Mouse (Mus musculus) embryonic facial prominence, embryonic 14.5 days (tissue): ENCODE data around the gene B830017H08Rik. TPM values are rescaled to one million over a fixed set of nuclear protein-coding genes. Genes with fewer than 3 reads are reported as not detected.

Experiments used
- ATAC-seq: fragments of 200-750 bp; cut with Nextera tagmentation; 2 replicates; pipeline ENCODE4 v1.8.0; 2017; ENCODE audit warnings: low read depth, moderate number of reproducible peaks, moderate TSS enrichment
- DNase-seq: peaks from one replicate; pipeline ENCODE4 v3.0.0-alpha.2; 2015; ENCODE audit warnings: low spot score
- H3K27ac ChIP-seq: fragments of 300-500 bp; sonication (generic); replicated peaks from 2 replicates; pipeline ENCODE4 v1.5.1; 2014; ENCODE audit warnings: low read depth, mild to moderate bottlenecking, low read length, moderate library complexity
- H3K27me3 ChIP-seq: fragments of 300-500 bp; sonication (generic); replicated peaks from 2 replicates; pipeline ENCODE4 v1.6.1; 2014; ENCODE audit warnings: low read length; ENCODE audit not compliant: control insufficient read depth, insufficient read depth
- H3K36me3 ChIP-seq: fragments of 300-500 bp; sonication (generic); 2 replicates; pipeline ENCODE4 v1.6.1; 2014; ENCODE audit warnings: low read length, mixed read lengths; ENCODE audit not compliant: control insufficient read depth, insufficient read depth
- H3K4me1 ChIP-seq: fragments of 300-500 bp; sonication (generic); 2 replicates; pipeline ENCODE4 v1.6.1; 2014; ENCODE audit warnings: antibody characterized with exemption, low read length; ENCODE audit not compliant: control insufficient read depth, insufficient read depth
- H3K4me2 ChIP-seq: fragments of 300-500 bp; sonication (generic); 2 replicates; pipeline ENCODE4 v1.6.1; 2014; ENCODE audit warnings: low read depth, mild to moderate bottlenecking, low read length, moderate library complexity, mixed read lengths
- H3K4me3 ChIP-seq: fragments of 300-500 bp; sonication (generic); 2 replicates; pipeline ENCODE4 v1.5.1; 2014; ENCODE audit warnings: low read depth, mild to moderate bottlenecking, low read length
- H3K9ac ChIP-seq: fragments of 300-500 bp; sonication (generic); 2 replicates; pipeline ENCODE4 v1.6.1; 2014; ENCODE audit warnings: low read depth, mild to moderate bottlenecking, low read length, moderate library complexity, mixed read lengths
- H3K9me3 ChIP-seq: fragments of 300-500 bp; sonication (generic); 2 replicates; pipeline ENCODE4 v1.6.1; 2016; ENCODE audit warnings: low read length; ENCODE audit not compliant: control insufficient read depth
- WGBS: fragments of 180-500 bp; shearing (Covaris S2); extraction: QIAGEN DNeasy Blood & Tissue Kit; methylation state at CpG from one replicate; pipeline ENCODE4 v1.1.7; 2014; 5-methylcytosine and 5-hydroxymethylcytosine counted together
- polyA plus RNA-seq: library from polyadenylated mRNA; unstranded; fragments of >200 nt; fragmentation: Nextera tagmentation; extraction: Ambion mirVana; gene quantifications from 2 replicates; pipeline ENCODE4 v1.2.1, GENCODE M21; 2014

The B830017H08Rik gene
- polyA plus RNA-seq, 1 experiment from 2014 or later: 0.46 TPM

DNA sequence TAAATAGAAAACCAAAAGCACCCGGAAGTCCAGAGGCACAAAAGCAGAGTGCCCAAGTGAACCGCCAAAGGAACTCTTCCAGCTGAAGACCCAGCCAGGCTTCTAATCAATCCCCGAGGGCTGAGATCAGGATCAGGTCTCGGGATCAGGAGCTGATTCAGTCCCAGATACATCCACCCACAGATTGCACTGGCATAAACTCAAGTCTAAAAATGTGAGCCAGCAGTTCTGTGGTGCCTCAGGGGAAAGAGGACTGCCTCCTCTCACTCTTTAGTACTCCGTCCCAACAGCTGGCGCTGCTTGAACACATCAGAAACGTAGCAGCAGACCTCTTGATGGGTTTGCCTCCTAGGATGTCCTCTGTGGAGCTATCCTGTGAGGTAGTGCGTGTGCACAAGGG lies 16.4 kb upstream of the B830017H08Rik start:
- Histone ChIP-seq H3K4me2 (peak overlapping the region; percentile 71; the same call in 1 of the 2 replicates), H3K27ac (no peak overlapping the region), H3K9ac (peak overlapping the region; percentile 74; the same call in 1 of the 2 replicates), H3K36me3 (no peaks in the 10 kb centered on the region), H3K27me3 (no peaks in the 10 kb centered on the region), H3K4me1 (peaks cover 9% of the 10 kb centered on the region; the same call in 1 of the 2 replicates), H3K9me3 (no peaks in the 10 kb centered on the region), H3K4me3 (no peak overlapping the region)
- DNase-seq (peak; percentile 22), ATAC-seq (no peak)
- WGBS: 60% methylated on average over 8 of the region's 8 CpGs

DNA sequence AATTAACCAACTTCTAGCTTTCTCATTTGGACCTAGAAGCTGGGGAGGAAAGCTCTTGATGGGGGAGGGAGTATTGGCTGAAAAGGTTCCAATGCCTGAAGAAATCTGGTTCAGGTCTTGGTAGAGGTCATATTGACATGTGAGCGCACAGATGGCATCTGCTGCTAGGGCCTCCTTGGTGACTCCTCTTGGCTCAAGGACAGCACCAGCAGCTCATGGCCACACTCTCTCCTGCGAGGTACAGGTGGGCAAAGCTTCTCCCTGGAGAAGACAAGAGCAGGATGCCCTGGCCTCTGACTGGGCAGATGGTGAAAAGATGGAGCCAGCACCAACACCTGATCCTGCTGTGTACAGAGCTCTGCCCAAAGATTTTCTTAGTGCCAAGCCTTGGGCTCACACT lies 6.4 kb upstream of the B830017H08Rik start:
- ATAC-seq: no peak
- peaks cover 12% of the 10 kb centered on the region for H3K27me3 ChIP-seq
- no peaks in the 10 kb centered on the region for H3K4me1 ChIP-seq
- H3K9me3 ChIP-seq: no peaks in the 10 kb centered on the region
- H3K9ac ChIP-seq: no peak overlapping the region
- WGBS: 83% methylated on average over 2 of the region's 2 CpGs
- H3K4me3 ChIP-seq: no peak overlapping the region
- H3K4me2 ChIP-seq: no peak overlapping the region
- no peaks in the 10 kb centered on the region for H3K36me3 ChIP-seq
- DNase-seq: no peak
- no peak overlapping the region for H3K27ac ChIP-seq

DNA sequence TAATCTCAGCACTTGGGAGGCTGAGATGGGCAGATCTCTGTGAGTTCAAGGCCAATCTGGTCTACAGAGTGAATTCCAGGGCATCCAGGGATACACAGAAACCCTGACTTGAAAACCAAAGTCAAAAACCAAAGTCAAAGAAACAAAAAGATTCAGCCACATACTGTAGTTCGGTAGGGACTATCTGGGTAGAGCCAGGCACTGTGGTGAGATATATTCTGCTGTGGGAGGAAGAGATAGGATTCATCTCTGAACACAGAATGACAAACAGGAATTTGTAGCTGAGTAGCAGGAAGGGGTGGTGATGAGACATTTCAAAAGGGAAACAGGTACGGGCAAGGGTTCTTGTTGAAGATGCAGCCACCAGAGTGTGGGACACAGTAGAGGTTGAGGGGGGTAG lies 4.7 kb upstream of the B830017H08Rik start:
- ATAC-seq (no peak), DNase-seq (no peak)
- no peaks in the 10 kb centered on the region for H3K9me3 ChIP-seq
- H3K27me3 ChIP-seq: peaks cover 29% of the 10 kb centered on the region
- no peak overlapping the region for H3K9ac ChIP-seq
- no peak overlapping the region for H3K4me3 ChIP-seq
- no peak overlapping the region for H3K27ac ChIP-seq
- 87% methylated on average over 2 of the region's 2 CpGs for WGBS
- no peaks in the 10 kb centered on the region for H3K4me1 ChIP-seq
- no peak overlapping the region for H3K4me2 ChIP-seq
- H3K36me3 ChIP-seq: no peaks in the 10 kb centered on the region

DNA sequence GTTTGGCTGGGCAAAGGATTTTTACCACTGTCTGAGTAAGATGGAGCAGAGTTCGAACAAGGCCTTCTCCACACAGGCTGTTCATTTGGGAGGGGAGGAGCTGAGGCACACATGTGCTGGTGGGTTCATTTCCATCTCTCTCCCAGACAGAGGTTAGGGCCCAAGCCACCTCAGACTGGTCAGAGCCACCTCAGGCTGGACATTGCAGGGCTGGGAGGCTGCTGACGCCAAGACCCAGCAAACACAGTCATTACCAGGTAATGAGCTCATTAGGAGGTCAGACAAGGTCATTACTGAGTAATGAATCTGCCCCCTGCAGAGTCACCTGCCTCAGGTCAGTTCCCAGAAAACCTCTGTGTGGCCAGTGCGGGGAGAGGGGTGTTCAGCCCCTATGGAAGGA lies 4.1 kb upstream of the B830017H08Rik start:
- H3K9ac ChIP-seq: no peak overlapping the region
- ATAC-seq (no peak), DNase-seq (no peak)
- no peaks in the 10 kb centered on the region for H3K36me3 ChIP-seq
- H3K4me2 ChIP-seq: no peak overlapping the region
- no peak overlapping the region for H3K27ac ChIP-seq
- H3K9me3 ChIP-seq: no peaks in the 10 kb centered on the region
- 60% methylated on average over 3 of the region's 3 CpGs for WGBS
- no peaks in the 10 kb centered on the region for H3K4me1 ChIP-seq
- H3K27me3 ChIP-seq: peaks cover 33% of the 10 kb centered on the region
- no peak overlapping the region for H3K4me3 ChIP-seq

DNA sequence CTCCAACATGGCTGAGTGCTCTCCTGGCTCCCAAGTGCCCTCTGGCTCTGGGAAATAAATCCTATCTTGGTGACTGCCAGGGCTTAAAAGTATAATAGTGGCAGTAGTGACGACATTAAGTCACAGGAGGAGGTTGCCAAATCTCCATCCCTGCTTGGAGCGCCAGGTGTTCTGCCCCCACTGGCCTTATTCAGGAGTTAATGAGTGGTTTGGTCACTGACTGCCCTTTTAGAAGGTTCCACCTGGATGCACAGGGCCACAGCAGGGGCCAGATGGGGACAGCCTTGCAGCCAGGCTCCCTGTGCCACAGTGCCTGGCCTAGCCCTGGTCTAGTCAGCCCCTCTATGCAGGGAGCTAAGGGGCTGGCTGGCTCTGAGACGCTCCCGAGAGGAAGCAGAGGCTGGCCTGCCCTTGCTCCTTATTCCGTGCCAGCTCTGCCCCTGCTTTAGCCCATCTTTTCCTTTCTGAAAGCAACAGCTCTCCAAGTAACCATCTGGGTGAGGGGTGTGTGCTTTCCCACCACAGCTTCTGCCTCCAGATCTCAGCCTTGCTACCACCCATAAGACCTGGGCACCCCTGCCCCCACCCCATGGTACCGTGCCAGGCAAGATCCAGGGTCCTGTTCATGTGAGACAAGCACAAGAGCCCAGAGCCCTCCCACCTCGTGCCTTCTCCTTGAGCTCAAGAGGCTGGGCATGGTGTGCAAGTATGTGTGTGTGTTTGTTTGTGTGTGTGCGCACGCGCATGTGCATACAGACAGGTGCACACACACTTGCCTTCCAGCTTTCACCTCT lies 2.3 kb upstream of the B830017H08Rik start:
- Histone ChIP-seq H3K27ac (no peak overlapping the region), H3K4me1 (peaks cover 4% of the 10 kb centered on the region; the same call in 1 of the 2 replicates), H3K27me3 (peaks cover 50% of the 10 kb centered on the region), H3K9me3 (no peaks in the 10 kb centered on the region), H3K36me3 (no peaks in the 10 kb centered on the region), H3K4me2 (no peak overlapping the region), H3K4me3 (no peak overlapping the region), H3K9ac (0 out of 2 replicates have a peak overlapping the region, but pooled peaks have one; percentile 38)
- DNase-seq (no peak), ATAC-seq (no peak)
- 63% methylated on average over 8 of the region's 10 CpGs for WGBS

DNA sequence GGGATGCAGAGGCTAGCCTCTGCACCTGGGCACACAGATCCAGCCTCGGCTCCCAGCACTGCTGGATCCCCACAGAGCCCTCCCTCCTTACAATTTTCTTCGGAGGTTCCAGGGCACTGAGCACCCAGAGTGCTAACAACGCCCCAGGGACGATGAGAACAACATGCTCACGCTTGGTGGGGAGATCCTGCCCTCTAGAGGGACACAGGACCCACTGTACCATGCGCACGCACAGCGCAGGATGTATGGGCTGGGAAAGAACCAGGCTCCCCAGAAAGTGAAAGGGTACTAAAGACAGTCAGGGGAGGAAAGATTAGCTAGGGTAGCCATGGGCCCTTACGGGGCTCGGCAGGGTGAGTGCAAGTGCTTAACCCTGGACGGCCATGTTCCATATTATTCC lies 1.1 kb upstream of the B830017H08Rik start:
- Histone ChIP-seq H3K4me2 (no peak overlapping the region), H3K9me3 (no peaks in the 10 kb centered on the region), H3K4me1 (peaks cover 4% of the 10 kb centered on the region; the same call in 1 of the 2 replicates), H3K27me3 (peaks cover 60% of the 10 kb centered on the region), H3K27ac (no peak overlapping the region), H3K36me3 (no peaks in the 10 kb centered on the region), H3K4me3 (no peak overlapping the region), H3K9ac (no peak overlapping the region)
- ATAC-seq (0 out of 2 replicates have a peak, but pooled peaks have one; percentile 11), DNase-seq (peak; percentile 51)
- WGBS: 10% methylated on average over 11 of the region's 11 CpGs

DNA sequence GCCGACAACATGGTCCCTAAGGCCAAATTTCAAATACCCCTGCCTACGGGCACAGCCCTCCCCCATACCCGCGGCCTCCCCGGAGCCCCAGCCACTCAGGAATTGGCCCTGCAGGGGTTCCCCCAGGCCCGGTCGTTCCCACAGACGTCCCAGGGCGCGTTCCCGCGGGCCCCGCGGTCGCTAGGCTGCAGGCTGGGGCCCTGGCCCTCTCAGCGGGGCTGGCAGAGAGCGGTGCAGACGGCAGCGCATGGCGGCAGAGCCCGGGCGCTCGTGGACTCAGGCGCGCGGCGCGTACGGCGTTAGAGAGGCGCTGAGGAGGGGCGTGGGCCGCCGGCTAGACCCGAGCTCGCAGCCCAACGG lies 380 bp downstream of the B830017H08Rik start:
- Histone ChIP-seq H3K4me2 (peak overlapping the region; percentile 99), H3K4me3 (peak overlapping the region; percentile 59), H3K36me3 (no peaks in the 10 kb centered on the region), H3K4me1 (peaks cover 4% of the 10 kb centered on the region; the same call in 1 of the 2 replicates), H3K9ac (peak overlapping the region; percentile 71), H3K27me3 (peaks cover 60% of the 10 kb centered on the region), H3K27ac (no peak overlapping the region; the same call in 1 of the 2 replicates), H3K9me3 (no peaks in the 10 kb centered on the region)
- DNase-seq: peak; percentile 47
- 0% methylated on average over 28 of the region's 37 CpGs for WGBS
- peak; percentile 66 for ATAC-seq

DNA sequence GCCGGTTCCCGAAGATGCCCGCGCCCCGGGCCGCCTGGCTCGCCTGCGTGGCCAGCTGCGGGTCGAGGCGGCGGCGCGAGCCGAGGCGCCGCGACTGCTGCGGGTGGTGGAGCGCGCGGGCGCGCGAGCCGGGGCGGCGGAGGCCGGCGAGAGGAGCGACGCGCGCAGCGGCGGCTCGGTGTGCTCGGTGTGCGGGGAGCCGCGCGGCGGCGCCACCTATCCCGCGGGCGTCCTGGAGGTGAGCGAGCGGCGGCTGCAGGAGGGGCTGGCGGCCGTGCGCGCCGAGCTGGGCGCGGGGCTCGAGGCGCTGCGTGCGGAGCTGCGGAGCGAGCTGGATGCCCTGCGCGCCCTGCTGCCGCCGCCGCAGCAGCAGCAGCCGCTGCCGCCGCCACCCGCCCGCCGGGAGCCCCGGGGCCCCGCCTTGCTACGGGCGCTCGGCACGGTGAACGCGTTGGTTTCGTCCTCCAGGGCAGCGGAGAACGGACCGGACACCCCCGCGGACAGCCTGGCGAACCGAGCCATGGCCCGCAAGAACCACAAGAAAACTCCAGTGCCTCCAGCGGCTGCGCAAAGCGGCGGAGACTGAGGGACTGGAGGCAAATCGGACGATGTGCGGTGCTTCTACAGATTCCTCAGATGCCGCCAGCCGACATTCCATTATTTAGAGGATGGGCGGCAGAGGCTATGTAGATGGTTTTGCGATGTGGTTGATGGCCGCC lies 919 bp downstream of the B830017H08Rik start:
- H3K9me3 ChIP-seq: no peaks in the 10 kb centered on the region
- ATAC-seq (peak; percentile 58), DNase-seq (peak; percentile 50)
- H3K27ac ChIP-seq: no peak overlapping the region; the same call in 1 of the 2 replicates
- peaks cover 4% of the 10 kb centered on the region; the same call in 1 of the 2 replicates for H3K4me1 ChIP-seq
- peaks cover 60% of the 10 kb centered on the region for H3K27me3 ChIP-seq
- peak overlapping the region; percentile 59 for H3K4me3 ChIP-seq
- no peaks in the 10 kb centered on the region for H3K36me3 ChIP-seq
- H3K4me2 ChIP-seq: peak overlapping the region; percentile 99
- WGBS: 0% methylated on average over 24 of the region's 103 CpGs
- peak overlapping the region; percentile 71 for H3K9ac ChIP-seq
